Mouse (Mus musculus) liver, postnatal 0 days (tissue): Measurements from ENCODE around the gene Shh. TPM values are rescaled to one million over a fixed set of nuclear protein-coding genes. Genes with fewer than 3 reads are reported as not detected.
A peak's percentile ranks its signal among the peaks of the same experiment; 100 is the strongest.

ENCODE experiments used
- ATAC-seq: fragments of 200-750 bp; cut with Nextera tagmentation; 2 replicates; pipeline ENCODE4 v1.8.0; 2017; ENCODE audit warnings: mild to moderate bottlenecking, moderate library complexity
- DNase-seq: peaks from one replicate; pipeline ENCODE4 v3.0.0-alpha.2; 2016
- H3K27ac ChIP-seq: fragments of 300-500 bp; sonication (generic); 2 replicates; pipeline ENCODE4 v1.5.1; 2014; ENCODE audit warnings: antibody characterized with exemption, moderate library complexity, mild to moderate bottlenecking, low read depth
- H3K27me3 ChIP-seq: fragments of 300-500 bp; sonication (generic); 2 replicates; pipeline ENCODE4 v1.6.1; 2014; ENCODE audit warnings: low read length, control low read depth, mixed read lengths; ENCODE audit not compliant: insufficient read depth
- H3K36me3 ChIP-seq: fragments of 300-500 bp; sonication (generic); replicated peaks from 2 replicates; pipeline ENCODE4 v1.6.1; 2014; ENCODE audit warnings: mild to moderate bottlenecking, control low read depth, low read length, moderate library complexity, mixed read lengths; ENCODE audit not compliant: insufficient read depth
- H3K4me1 ChIP-seq: fragments of 300-500 bp; sonication (generic); 2 replicates; pipeline ENCODE4 v1.6.1; 2014; ENCODE audit warnings: antibody characterized with exemption, mild to moderate bottlenecking, control low read depth; ENCODE audit not compliant: insufficient read depth
- H3K4me2 ChIP-seq: fragments of 300-500 bp; sonication (generic); 2 replicates; pipeline ENCODE4 v1.6.1; 2014; ENCODE audit warnings: low read depth, mild to moderate bottlenecking, low read length, moderate library complexity, mixed read lengths
- H3K4me3 ChIP-seq: fragments of 300-500 bp; sonication (generic); 2 replicates; pipeline ENCODE4 v1.5.1; 2014; ENCODE audit warnings: low read depth, low read length
- H3K9ac ChIP-seq: fragments of 300-500 bp; sonication (generic); replicated peaks from 2 replicates; pipeline ENCODE4 v1.6.1; 2014; ENCODE audit warnings: mild to moderate bottlenecking, moderate library complexity
- H3K9me3 ChIP-seq: fragments of 300-500 bp; sonication (generic); 2 replicates; pipeline ENCODE4 v1.6.1; 2016; ENCODE audit warnings: mild to moderate bottlenecking, control low read depth, low read length, mixed read lengths
- CTCF ChIP-seq: sonication (generic); IDR thresholded peaks from 2 replicates; pipeline ENCODE4 v1.5.1; 2016; ENCODE audit warnings: antibody characterized with exemption, low read depth
- EP300 ChIP-seq: IDR thresholded peaks from 2 replicates; pipeline ENCODE4 v1.6.1; 2016; ENCODE audit warnings: antibody characterized with exemption, low read depth, mild to moderate bottlenecking
- WGBS: fragments of 180-500 bp; shearing (Covaris S2); extraction: QIAGEN DNeasy Blood & Tissue Kit; methylation state at CpG from one replicate; pipeline ENCODE4 v1.1.7; 2014; ENCODE audit not compliant: insufficient replicate concordance; 5-methylcytosine and 5-hydroxymethylcytosine counted together
- polyA plus RNA-seq: library from polyadenylated mRNA; unstranded; fragments of >200 nt; fragmentation: Nextera tagmentation; extraction: Ambion mirVana; gene quantifications from 2 replicates; pipeline ENCODE4 v1.2.1, GENCODE M21; 2015

Gene Shh
- polyA plus RNA-seq, 1 experiment from 2014 or later = not detected

DNA sequence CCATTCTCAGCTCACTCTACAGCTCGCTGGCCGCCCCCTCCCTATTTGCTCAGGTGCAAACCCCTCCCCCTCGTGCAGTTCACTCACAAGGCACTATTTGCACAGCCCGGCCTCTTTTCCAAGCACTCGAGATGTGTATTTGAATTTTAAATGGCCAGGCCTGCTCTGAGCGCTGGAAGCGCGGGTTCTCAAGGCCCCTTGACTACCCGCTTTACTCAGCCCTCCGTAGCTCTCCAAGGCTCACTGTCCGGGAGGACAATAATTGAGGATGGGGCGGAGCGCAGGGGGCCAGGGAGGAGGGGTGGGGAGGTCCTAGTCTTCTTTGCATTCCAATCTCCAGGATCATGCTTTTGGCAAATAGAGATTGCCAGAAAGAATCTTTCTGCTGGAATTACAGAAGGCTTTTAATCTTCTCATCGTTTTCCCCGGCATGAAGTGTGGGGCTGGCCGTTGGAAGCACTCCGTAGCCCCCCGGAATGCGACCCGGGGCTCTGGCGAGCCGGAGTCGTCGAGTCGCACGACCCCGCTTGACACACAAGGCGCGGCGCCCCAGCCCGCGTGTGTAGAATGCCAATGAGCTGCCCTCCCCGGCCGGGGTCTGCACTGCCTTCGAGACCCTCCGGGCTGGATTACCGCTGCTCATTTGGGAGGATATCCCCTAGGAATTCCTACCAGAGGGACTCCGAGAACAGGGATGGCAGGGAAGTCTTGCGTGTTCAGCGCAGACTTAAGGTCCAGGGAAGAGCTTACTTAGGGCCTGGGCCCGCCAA lies 7.4 kb downstream of the Shh start:
- DNase-seq = no peak

DNA sequence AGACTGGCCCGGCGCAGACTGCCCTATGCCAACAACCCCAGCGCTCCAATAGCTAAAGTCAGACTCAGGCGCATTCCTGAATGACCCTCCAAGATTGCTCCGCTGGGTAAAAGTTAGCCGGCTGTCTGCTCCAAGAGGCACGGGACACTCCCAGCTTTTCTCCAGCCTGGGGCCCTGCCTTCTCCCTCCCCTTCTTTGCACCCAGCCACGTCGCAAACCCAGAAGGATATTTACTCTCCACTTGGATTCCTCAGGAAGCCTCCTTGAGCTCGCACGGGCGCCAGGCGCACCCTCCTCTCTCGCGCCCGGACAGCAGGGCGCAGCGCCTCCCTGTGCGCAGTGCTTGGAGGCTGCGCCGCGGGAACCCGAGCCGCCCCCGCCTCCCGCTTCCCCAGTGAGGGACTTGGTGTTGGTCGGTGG lies 8.2 kb downstream of the Shh start:
- Histone ChIP-seq H3K27me3 (peaks cover 78% of the 10 kb centered on the region), H3K27ac (no peak overlapping the region), H3K4me2 (no peak overlapping the region), H3K36me3 (no peaks in the 10 kb centered on the region), H3K4me3 (no peak overlapping the region), H3K9me3 (no peaks in the 10 kb centered on the region), H3K9ac (no peak overlapping the region), H3K4me1 (no peaks in the 10 kb centered on the region)
- ATAC-seq (no peak), DNase-seq (no peak)
- TF ChIP-seq CTCF (no peak), EP300 (no peak)
- 3% methylated on average over 27 of the region's 27 CpGs for WGBS

More for the DNA sequence above, 7.4 kb downstream of the Shh start:
- Histone ChIP-seq H3K9ac (no peak overlapping the region), H3K4me3 (no peak overlapping the region), H3K4me1 (no peaks in the 10 kb centered on the region), H3K27me3 (peaks cover 81% of the 10 kb centered on the region), H3K4me2 (no peak overlapping the region), H3K9me3 (no peaks in the 10 kb centered on the region), H3K27ac (no peak overlapping the region), H3K36me3 (no peaks in the 10 kb centered on the region)
- ATAC-seq = no peak
- no peak for TF ChIP-seq EP300
- TF ChIP-seq CTCF = no peak
- WGBS = 3% methylated on average over 41 of the region's 41 CpGs

DNA sequence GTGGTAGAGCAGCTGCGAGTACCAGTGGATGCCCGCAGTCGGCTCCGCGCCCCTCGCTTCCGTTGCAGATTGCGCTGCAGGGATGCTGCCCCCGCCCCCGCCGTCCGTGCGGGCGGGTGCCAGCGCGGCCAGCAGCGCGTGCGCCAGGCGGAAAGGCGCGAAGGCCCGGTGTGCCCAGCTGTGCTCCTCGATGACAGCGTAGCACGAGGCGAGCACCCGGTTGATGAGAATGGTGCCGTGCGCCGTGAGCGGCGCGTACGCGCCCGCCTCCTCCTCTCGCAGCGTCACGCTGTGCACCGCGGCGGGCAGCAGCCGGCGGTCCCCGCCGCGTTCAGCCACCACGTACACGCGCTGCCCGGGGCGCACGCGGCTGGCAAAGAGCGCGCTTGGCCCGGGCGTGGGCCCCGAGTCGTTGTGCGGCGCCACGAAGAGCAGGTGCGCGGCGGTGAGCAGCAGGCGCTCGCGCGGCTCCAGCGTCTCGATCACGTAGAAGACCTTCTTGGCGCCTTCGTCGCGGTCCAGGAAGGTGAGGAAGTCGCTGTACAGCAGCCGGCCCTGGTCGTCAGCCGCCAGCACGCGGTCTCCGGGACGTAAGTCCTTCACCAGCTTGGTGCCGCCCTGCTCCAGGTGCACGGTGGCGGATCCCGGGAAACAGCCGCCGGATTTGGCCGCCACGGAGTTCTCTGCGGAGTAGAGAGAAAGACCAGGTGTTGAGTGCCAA lies 9.0 kb downstream of the Shh start:
- Histone ChIP-seq H3K4me3 (no peak overlapping the region), H3K4me2 (0 out of 2 replicates have a peak overlapping the region, but pooled peaks have one; percentile 6), H3K27ac (no peak overlapping the region), H3K9me3 (no peaks in the 10 kb centered on the region), H3K27me3 (peaks cover 70% of the 10 kb centered on the region), H3K4me1 (no peaks in the 10 kb centered on the region), H3K36me3 (no peaks in the 10 kb centered on the region), H3K9ac (no peak overlapping the region)
- no peak for ATAC-seq
- DNase-seq = no peak
- TF ChIP-seq CTCF = no peak
- TF ChIP-seq EP300 = no peak
- 3% methylated on average over 84 of the region's 95 CpGs for WGBS

DNA sequence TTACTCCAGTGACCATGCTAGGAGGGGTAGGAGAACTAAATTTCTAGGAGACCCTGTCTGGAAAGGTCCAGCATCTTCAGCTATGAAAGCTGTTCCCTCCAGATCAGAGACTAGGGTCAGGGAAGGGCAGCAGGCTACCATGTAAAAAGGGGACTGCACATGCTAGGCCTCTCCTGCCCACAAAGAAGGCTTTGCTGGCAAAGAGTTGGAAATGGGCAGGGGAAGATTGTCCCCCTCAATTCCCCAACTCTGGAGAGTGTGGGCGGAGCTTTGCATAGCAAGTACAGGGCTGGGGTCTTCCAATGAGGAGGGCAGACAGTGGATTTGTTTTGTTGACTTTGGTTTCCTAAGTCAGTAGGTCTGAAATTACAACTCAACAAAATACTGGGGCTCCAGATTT lies 10.7 kb downstream of the Shh start:
- no peak overlapping the region for H3K4me3 ChIP-seq
- no peak for DNase-seq
- H3K9ac ChIP-seq = no peak overlapping the region
- 63% methylated on average over 1 of the region's 1 CpGs for WGBS
- no peak for ATAC-seq
- TF ChIP-seq EP300 (no peak), CTCF (no peak)
- H3K4me2 ChIP-seq = no peak overlapping the region
- no peak overlapping the region for H3K27ac ChIP-seq
- no peaks in the 10 kb centered on the region for H3K36me3 ChIP-seq
- H3K9me3 ChIP-seq = no peaks in the 10 kb centered on the region
- peaks cover 53% of the 10 kb centered on the region for H3K27me3 ChIP-seq
- no peaks in the 10 kb centered on the region for H3K4me1 ChIP-seq

DNA sequence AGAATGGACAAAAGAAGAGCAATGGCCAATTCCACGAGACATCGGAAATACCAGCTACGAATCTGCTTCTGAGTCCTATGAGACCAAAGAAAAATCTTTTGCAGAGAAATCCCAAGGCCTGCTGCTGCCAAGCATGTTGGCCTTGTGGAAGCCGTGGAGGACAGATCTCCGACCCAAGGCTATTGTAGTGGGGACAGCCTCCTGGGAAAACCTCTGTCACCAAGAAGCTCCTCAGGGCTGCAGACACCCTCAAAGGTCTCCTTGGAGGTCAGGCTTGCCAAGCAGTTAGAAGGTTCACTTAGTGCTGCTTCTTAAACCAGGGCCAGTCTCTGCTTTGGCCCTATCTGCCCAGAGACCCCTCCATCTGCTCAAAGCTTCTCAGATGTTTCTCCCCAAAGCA lies 11.3 kb downstream of the Shh start:
- no peaks in the 10 kb centered on the region for H3K9me3 ChIP-seq
- H3K36me3 ChIP-seq = no peaks in the 10 kb centered on the region
- no peak overlapping the region for H3K9ac ChIP-seq
- no peak for TF ChIP-seq EP300
- no peak for TF ChIP-seq CTCF
- ATAC-seq (no peak), DNase-seq (no peak)
- 82% methylated on average over 5 of the region's 5 CpGs for WGBS
- H3K4me3 ChIP-seq = no peak overlapping the region
- no peak overlapping the region for H3K4me2 ChIP-seq
- H3K27me3 ChIP-seq = peaks cover 47% of the 10 kb centered on the region
- no peaks in the 10 kb centered on the region for H3K4me1 ChIP-seq
- no peak overlapping the region for H3K27ac ChIP-seq

DNA sequence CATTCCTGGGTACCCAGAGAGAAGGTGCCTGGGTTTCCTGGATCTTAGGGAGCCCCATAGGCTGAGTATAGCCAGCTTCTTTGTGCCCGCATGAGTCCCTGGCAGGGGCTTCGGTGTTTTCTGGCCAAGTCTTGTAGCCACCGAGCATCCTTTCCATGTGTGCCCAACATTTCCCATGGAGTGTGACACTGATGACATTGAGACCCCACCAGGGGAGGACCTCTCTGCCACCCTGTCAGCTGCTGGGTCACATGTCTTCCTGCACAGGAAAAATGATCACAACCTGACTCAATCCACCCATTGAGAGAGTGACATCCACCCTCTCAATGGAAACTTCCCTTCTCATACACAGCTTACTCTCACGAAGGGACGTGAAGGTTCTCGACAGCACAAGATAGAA lies 12.5 kb downstream of the Shh start:
- ATAC-seq = no peak
- H3K9me3 ChIP-seq = no peaks in the 10 kb centered on the region
- H3K27ac ChIP-seq = no peak overlapping the region
- H3K4me3 ChIP-seq = no peak overlapping the region
- no peak overlapping the region for H3K4me2 ChIP-seq
- H3K27me3 ChIP-seq = peaks cover 35% of the 10 kb centered on the region
- H3K4me1 ChIP-seq = no peaks in the 10 kb centered on the region
- WGBS = 80% methylated on average over 6 of the region's 6 CpGs
- no peak for DNase-seq
- H3K9ac ChIP-seq = no peak overlapping the region
- H3K36me3 ChIP-seq = no peaks in the 10 kb centered on the region
- no peak for TF ChIP-seq CTCF
- TF ChIP-seq EP300 = no peak
